Mouse (Mus musculus) ES-E14 (cell line): ENCODE data around the gene Tcf23.

Experiments
- CHD2 ChIP-seq: IDR thresholded peaks from 2 replicates; pipeline ENCODE4 v1.6.1; 2014; ENCODE audit warnings: mild to moderate bottlenecking, low read depth, low read length, inconsistent platforms
- HCFC1 ChIP-seq: IDR thresholded peaks from 2 replicates; pipeline ENCODE4 v1.6.1; 2012; ENCODE audit warnings: low read length, inconsistent platforms, borderline replicate concordance; ENCODE audit not compliant: insufficient read depth
- ZNF384 ChIP-seq: IDR thresholded peaks from 2 replicates; pipeline ENCODE4 v1.6.1; 2012; ENCODE audit warnings: low read depth, low read length, inconsistent platforms

GRCm38 (mm10) chr5:30930121-30930520 is 38.3 kb upstream of the Tcf23 start:
- TF ChIP-seq CHD2: no peak
- no peak for TF ChIP-seq HCFC1
- no peak for TF ChIP-seq ZNF384
